Mouse (Mus musculus) forebrain, embryonic 14.5 days (tissue): ENCODE measurements around the gene Hps6. TPM values are rescaled to one million over a fixed set of nuclear protein-coding genes. Genes with fewer than 3 reads are reported as not detected.

ENCODE experiments used
- ATAC-seq: fragments of 200-750 bp; cut with Nextera tagmentation; 2 replicates; pipeline ENCODE4 v1.8.0; 2017; ENCODE audit warnings: mild to moderate bottlenecking, moderate library complexity
- DNase-seq: peaks from one replicate; pipeline ENCODE4 v3.0.0-alpha.2; 2015; ENCODE audit warnings: low spot score
- H3K27ac ChIP-seq: fragments of 300-500 bp; sonication (generic); 2 replicates; pipeline ENCODE4 v1.5.1; 2014; ENCODE audit warnings: low read depth, mild to moderate bottlenecking, control low read depth, low read length, moderate library complexity
- H3K27me3 ChIP-seq: fragments of 300-500 bp; sonication (generic); replicated peaks from 2 replicates; pipeline ENCODE4 v1.6.1; 2014; ENCODE audit warnings: low read length, control low read depth, mixed read lengths; ENCODE audit not compliant: control insufficient read depth, insufficient read depth
- H3K36me3 ChIP-seq: fragments of 300-500 bp; sonication (generic); 2 replicates; pipeline ENCODE4 v1.6.1; 2014; ENCODE audit warnings: low read length, control low read depth; ENCODE audit not compliant: control insufficient read depth, insufficient read depth
- H3K4me1 ChIP-seq: fragments of 300-500 bp; sonication (generic); 2 replicates; pipeline ENCODE4 v1.6.1; 2014; ENCODE audit warnings: antibody characterized with exemption, low read length, control low read depth; ENCODE audit not compliant: control insufficient read depth, insufficient read depth
- H3K4me2 ChIP-seq: fragments of 300-500 bp; sonication (generic); 2 replicates; pipeline ENCODE4 v1.6.1; 2014; ENCODE audit warnings: mild to moderate bottlenecking, control low read depth, low read length
- H3K4me3 ChIP-seq: fragments of 300-500 bp; sonication (generic); 2 replicates; pipeline ENCODE4 v1.5.1; 2014; ENCODE audit warnings: low read depth, low read length, control low read depth
- H3K9ac ChIP-seq: fragments of 300-500 bp; sonication (generic); 2 replicates; pipeline ENCODE4 v1.6.1; 2014; ENCODE audit warnings: mild to moderate bottlenecking, low read length, control low read depth, moderate library complexity
- H3K9me3 ChIP-seq: fragments of 300-500 bp; sonication (generic); replicated peaks from 2 replicates; pipeline ENCODE4 v1.6.1; 2016; ENCODE audit warnings: low read length, control low read depth, mixed read lengths; ENCODE audit not compliant: control insufficient read depth
- WGBS: fragments of 180-500 bp; shearing (Covaris S2); extraction: QIAGEN DNeasy Blood & Tissue Kit; methylation state at CpG from one replicate; pipeline ENCODE4 v1.1.7; 2014; 5-methylcytosine and 5-hydroxymethylcytosine counted together
- polyA plus RNA-seq: library from polyadenylated mRNA; unstranded; fragments of >200 nt; fragmentation: Nextera tagmentation; extraction: Ambion mirVana; gene quantifications from 2 replicates; pipeline ENCODE4 v1.2.1, GENCODE M21; 2014

The Hps6 gene
- polyA plus RNA-seq, 1 experiment from 2014 or later, result 0.98 TPM

- H3K4me2 ChIP-seq, result no peak overlapping the region
- WGBS, result 68% methylated on average over 2 of the region's 2 CpGs
- DNase-seq (no peak), ATAC-seq (no peak)
- H3K27me3 ChIP-seq, result no peaks in the 10 kb centered on the region
- H3K4me1 ChIP-seq, result no peaks in the 10 kb centered on the region
- H3K9ac ChIP-seq, result no peak overlapping the region
- no peaks in the 10 kb centered on the region for H3K36me3 ChIP-seq
- no peaks in the 10 kb centered on the region for H3K9me3 ChIP-seq
- H3K4me3 ChIP-seq, result no peak overlapping the region
- H3K27ac ChIP-seq, result no peak overlapping the region
These were observed 12.7 kb downstream of the Hps6 start for GRCm38 (mm10) chr19:46016023-46016422.

GRCm38 (mm10) chr19:46024959-46025358 is 21.7 kb downstream of the Hps6 start:
- DNase-seq (no peak), ATAC-seq (no peak)
- 0 out of 2 replicates have a peak, but pooled peaks cover 4% of the 10 kb centered on the region for H3K9me3 ChIP-seq
- H3K27ac ChIP-seq, result no peak overlapping the region
- no peaks in the 10 kb centered on the region for H3K36me3 ChIP-seq
- 86% methylated on average over 6 of the region's 6 CpGs for WGBS
- H3K9ac ChIP-seq, result no peak overlapping the region
- no peak overlapping the region for H3K4me2 ChIP-seq
- H3K4me3 ChIP-seq, result no peak overlapping the region
- H3K4me1 ChIP-seq, result no peaks in the 10 kb centered on the region
- no peaks in the 10 kb centered on the region for H3K27me3 ChIP-seq

- 71% methylated on average over 8 of the region's 8 CpGs for WGBS
These were observed 23.3 kb downstream of the Hps6 start for GRCm38 (mm10) chr19:46026567-46026966.

GRCm38 (mm10) chr19:46028747-46029320 is 25.5 kb downstream of the Hps6 start:
- WGBS, result 74% methylated on average over 11 of the region's 11 CpGs
- H3K9me3 ChIP-seq, result 0 out of 2 replicates have a peak, but pooled peaks cover 4% of the 10 kb centered on the region
- ATAC-seq (no peak), DNase-seq (no peak)
- no peaks in the 10 kb centered on the region for H3K4me1 ChIP-seq
- H3K9ac ChIP-seq, result no peak overlapping the region
- no peaks in the 10 kb centered on the region for H3K27me3 ChIP-seq
- no peak overlapping the region for H3K4me3 ChIP-seq
- no peak overlapping the region for H3K27ac ChIP-seq
- no peak overlapping the region for H3K4me2 ChIP-seq
- peaks cover 37% of the 10 kb centered on the region for H3K36me3 ChIP-seq

More at GRCm38 (mm10) chr19:46026567-46026966, 23.3 kb downstream of the Hps6 start:
- Histone ChIP-seq H3K36me3 (peaks cover 15% of the 10 kb centered on the region), H3K4me1 (no peaks in the 10 kb centered on the region), H3K9me3 (0 out of 2 replicates have a peak, but pooled peaks cover 4% of the 10 kb centered on the region), H3K4me3 (no peak overlapping the region), H3K4me2 (no peak overlapping the region), H3K27me3 (no peaks in the 10 kb centered on the region), H3K9ac (no peak overlapping the region), H3K27ac (no peak overlapping the region)
- no peak for DNase-seq
- no peak for ATAC-seq

- Histone ChIP-seq H3K27ac (no peak overlapping the region), H3K4me1 (no peaks in the 10 kb centered on the region), H3K9ac (no peak overlapping the region), H3K4me3 (no peak overlapping the region), H3K36me3 (peaks cover 46% of the 10 kb centered on the region), H3K4me2 (no peak overlapping the region), H3K27me3 (no peaks in the 10 kb centered on the region), H3K9me3 (0 out of 2 replicates have a peak, but pooled peaks cover 4% of the 10 kb centered on the region)
- 95% methylated on average over 1 of the region's 1 CpGs for WGBS
- no peak for DNase-seq
- no peak for ATAC-seq
These were observed 26.3 kb downstream of the Hps6 start for GRCm38 (mm10) chr19:46029652-46030051.

GRCm38 (mm10) chr19:46030196-46030983 is 27.1 kb downstream of the Hps6 start:
- ATAC-seq, result no peak
- Histone ChIP-seq H3K9me3 (0 out of 2 replicates have a peak, but pooled peaks cover 4% of the 10 kb centered on the region), H3K36me3 (peaks cover 53% of the 10 kb centered on the region)

GRCm38 (mm10) chr19:46031689-46032432 is 28.6 kb downstream of the Hps6 start:
- ATAC-seq (0 out of 2 replicates have a peak, but pooled peaks have one; percentile 19), DNase-seq (no peak)
- no peak overlapping the region for H3K4me3 ChIP-seq
- WGBS, result 74% methylated on average over 9 of the region's 9 CpGs
- peak overlapping the region; percentile 15; the same call in 1 of the 2 replicates for H3K27ac ChIP-seq
- no peak overlapping the region for H3K4me2 ChIP-seq
- H3K9me3 ChIP-seq, result 0 out of 2 replicates have a peak, but pooled peaks cover 4% of the 10 kb centered on the region
- H3K27me3 ChIP-seq, result no peaks in the 10 kb centered on the region
- H3K9ac ChIP-seq, result no peak overlapping the region
- H3K36me3 ChIP-seq, result peaks cover 67% of the 10 kb centered on the region
- H3K4me1 ChIP-seq, result peaks cover 4% of the 10 kb centered on the region

More at GRCm38 (mm10) chr19:46030196-46030983, 27.1 kb downstream of the Hps6 start:
- 95% methylated on average over 10 of the region's 10 CpGs for WGBS
- no peak overlapping the region for H3K27ac ChIP-seq
- DNase-seq, result no peak
- no peaks in the 10 kb centered on the region for H3K27me3 ChIP-seq
- H3K4me3 ChIP-seq, result no peak overlapping the region
- no peak overlapping the region for H3K9ac ChIP-seq
- H3K4me1 ChIP-seq, result no peaks in the 10 kb centered on the region
- no peak overlapping the region for H3K4me2 ChIP-seq

- Histone ChIP-seq H3K9ac (no peak overlapping the region), H3K4me3 (no peak overlapping the region), H3K9me3 (0 out of 2 replicates have a peak, but pooled peaks cover 4% of the 10 kb centered on the region), H3K27me3 (no peaks in the 10 kb centered on the region), H3K4me1 (peaks cover 7% of the 10 kb centered on the region), H3K27ac (no peak overlapping the region), H3K36me3 (peaks cover 67% of the 10 kb centered on the region), H3K4me2 (no peak overlapping the region)
- no peak for DNase-seq
- no peak for ATAC-seq
- 81% methylated on average over 26 of the region's 26 CpGs for WGBS
These were observed 29.6 kb downstream of the Hps6 start for GRCm38 (mm10) chr19:46032731-46033510.
